Mouse (Mus musculus) ovary, postnatal 14 days (tissue): Measurements from ENCODE around the gene Xpa.
"Not testable (repeated sequence)": the region's sequence is repeated elsewhere in the genome, so short reads cannot be mapped to it uniquely, and the experiment has no call there.

Experiments
- DNase-seq: peaks from one replicate; pipeline ENCODE4 v3.0.0; 2022; ENCODE audit warnings: low spot score

Xpa gene

GRCm38 (mm10) chr4:46195781-46196487 lies at the start of gene Xpa:
TSS of gene Xpa (minus strand) at chr4:46196311.
- peak; percentile 88 for DNase-seq

GRCm38 (mm10) chr4:46235871-46236270 lies 39.8 kb upstream of the Xpa start:
- DNase-seq = no peak

- DNase-seq = no peak
Observed at GRCm38 (mm10) chr4:46234739-46235138, 38.6 kb upstream of the Xpa start.

GRCm38 (mm10) chr4:46226972-46227535 lies 30.9 kb upstream of the Xpa start:
- no peak for DNase-seq

- DNase-seq = no peak
Observed at GRCm38 (mm10) chr4:46221090-46221489, 25.0 kb upstream of the Xpa start.

GRCm38 (mm10) chr4:46202562-46203126 lies 6.5 kb upstream of the Xpa start:
- no peak for DNase-seq

- peak; percentile 59 for DNase-seq
Observed at GRCm38 (mm10) chr4:46201834-46202561, 5.9 kb upstream of the Xpa start.

GRCm38 (mm10) chr4:46198064-46198463 lies 2.0 kb upstream of the Xpa start:
- DNase-seq = no peak

- DNase-seq = no peak
Observed at GRCm38 (mm10) chr4:46196513-46196912, 402 bp upstream of the Xpa start.

- DNase-seq = not testable (repeated sequence)
Observed at GRCm38 (mm10) chr4:46192011-46192410, 4.1 kb downstream of the Xpa start.

- DNase-seq = no peak
Observed at GRCm38 (mm10) chr4:46186466-46186865, 9.6 kb downstream of the Xpa start.

- no peak for DNase-seq
Observed at GRCm38 (mm10) chr4:46185890-46186289, 10.2 kb downstream of the Xpa start.

- no peak for DNase-seq
Observed at GRCm38 (mm10) chr4:46185423-46185822, 10.7 kb downstream of the Xpa start.

- no peak for DNase-seq
Observed at GRCm38 (mm10) chr4:46182181-46182580, 13.9 kb downstream of the Xpa start.

- DNase-seq = no peak
Observed at GRCm38 (mm10) chr4:46181168-46181567, 14.9 kb downstream of the Xpa start.

GRCm38 (mm10) chr4:46177496-46177895 lies 18.6 kb downstream of the Xpa start:
- DNase-seq = no peak

- no peak for DNase-seq
Observed at GRCm38 (mm10) chr4:46177018-46177417, 19.1 kb downstream of the Xpa start.

GRCm38 (mm10) chr4:46176313-46176712 lies 19.8 kb downstream of the Xpa start:
- no peak for DNase-seq

GRCm38 (mm10) chr4:46171761-46172160 lies 24.4 kb downstream of the Xpa start:
- DNase-seq = no peak

- DNase-seq = no peak
Observed at GRCm38 (mm10) chr4:46165831-46166230, 30.3 kb downstream of the Xpa start.

- DNase-seq = no peak
Observed at GRCm38 (mm10) chr4:46164027-46164426, 32.1 kb downstream of the Xpa start.

GRCm38 (mm10) chr4:46151903-46152544 lies 44.1 kb downstream of the Xpa start:
- DNase-seq = no peak
